Mouse (Mus musculus): ENCODE measurements around the gene Atp6v0a1. TPM values are rescaled to one million over a fixed set of nuclear protein-coding genes. Genes with fewer than 3 reads are reported as not detected.

Gene Atp6v0a1
- total and polyA plus RNA-seq, 3 experiments, result 14.1 to 63.4 (median 36.1) TPM

GRCm38 (mm10) chr11:100981236-100981635 lies 28.0 kb upstream of the Atp6v0a1 start:
- no peak overlapping the region for H3K27ac ChIP-seq (ENCODE audit: insufficient read depth, low read depth)
- no peak overlapping the region for H3K4me2 ChIP-seq (ENCODE audit: insufficient read depth, low read depth, poor library complexity, severe bottlenecking)
- H3K79me2 ChIP-seq (replicated peaks; ENCODE audit: control insufficient read depth, extremely low read depth, insufficient read depth, poor library complexity, severe bottlenecking), result no peaks in the 10 kb centered on the region
- H3K9ac ChIP-seq (ENCODE audit: insufficient read depth, low read depth), result no peak overlapping the region
- no peak overlapping the region for H3K4me3 ChIP-seq (replicated peaks in 1 of 3; ENCODE audit: low read depth in 2 of 3, low read length in 2 of 3, poor library complexity in 1 of 3)
- H3K9me3 ChIP-seq (replicated peaks; ENCODE audit: low read length), result peaks cover 4% of the 10 kb centered on the region
- dilution Hi-C loops (cut with MboI; ENCODE audit: extremely low pct_ligation_motif_present, extremely low pct_unique_long_range_greater_than_20kb, low sequenced_read_pairs), result no loop called here
- H3K27me3 ChIP-seq (replicated peaks), result peaks cover 3% of the 10 kb centered on the region
- in situ Hi-C loops (cut with MboI; ENCODE audit: low pct_ligation_motif_present, low pct_unique_long_range_greater_than_20kb, low sequenced_read_pairs), result loop anchor here (5.0 kb wide), 2 partner anchors 36 to 76 kb away; no protein-coding TSS in a partner anchor
- no peak for DNase-seq (ENCODE audit: extremely low read depth)
- H3K36me3 ChIP-seq (replicated peaks in 1 of 2; ENCODE audit: control insufficient read depth in 1 of 2, insufficient read depth in 1 of 2, low read length in 1 of 2), result no peaks in the 10 kb centered on the region
- peaks cover 0 to 9% of the 10 kb centered on the region in 2 experiments; a peak in 3 of 4 replicates for H3K4me1 ChIP-seq (ENCODE audit: control insufficient read depth in 1 of 2, insufficient read depth in 2 of 2)
- no peak for TF ChIP-seq PAX5 (IDR thresholded peaks at IDR 0.05; ENCODE audit: low read length)
- TF ChIP-seq USF1 (IDR thresholded peaks at IDR 0.05; ENCODE audit: low read depth, low read length), result no peak
- no peak for TF ChIP-seq SMC3 (IDR thresholded peaks at IDR 0.05; ENCODE audit: low read depth, low read length)
- TF ChIP-seq TBP (conservative IDR thresholded peaks at IDR 0.05; ENCODE audit: low read depth, low read length), result no peak
- no peak for TF ChIP-seq GABPA (IDR thresholded peaks at IDR 0.05; ENCODE audit: insufficient replicate concordance, low read depth, low read length)
- no peak for TF ChIP-seq ZMIZ1 (IDR thresholded peaks at IDR 0.05; ENCODE audit: low read depth, low read length)

GRCm38 (mm10) chr11:100982087-100982486 lies 27.2 kb upstream of the Atp6v0a1 start:
- Histone ChIP-seq H3K79me2 (replicated peaks; ENCODE audit: control insufficient read depth, extremely low read depth, insufficient read depth, poor library complexity, severe bottlenecking) (no peaks in the 10 kb centered on the region), H3K36me3 (replicated peaks in 1 of 2; ENCODE audit: control insufficient read depth in 1 of 2, insufficient read depth in 1 of 2, low read length in 1 of 2) (no peaks in the 10 kb centered on the region), H3K27me3 (replicated peaks) (peaks cover 3% of the 10 kb centered on the region), H3K27ac (ENCODE audit: insufficient read depth, low read depth) (no peak overlapping the region), H3K4me1 (ENCODE audit: control insufficient read depth in 1 of 2, insufficient read depth in 2 of 2) (peaks cover 0 to 9% of the 10 kb centered on the region in 2 experiments; a peak in 3 of 4 replicates), H3K4me3 (replicated peaks in 1 of 3; ENCODE audit: low read depth in 2 of 3, low read length in 2 of 3, poor library complexity in 1 of 3) (no peak overlapping the region), H3K9ac (ENCODE audit: insufficient read depth, low read depth) (no peak overlapping the region), H3K4me2 (ENCODE audit: insufficient read depth, low read depth, poor library complexity, severe bottlenecking) (peak overlapping the region; percentile 32; the same call in 1 of the 2 replicates), H3K9me3 (replicated peaks; ENCODE audit: low read length) (peaks cover 4% of the 10 kb centered on the region)
- in situ Hi-C loops (cut with MboI; ENCODE audit: low pct_ligation_motif_present, low pct_unique_long_range_greater_than_20kb, low sequenced_read_pairs) (loop anchor here (5.0 kb wide), 2 partner anchors 35 to 75 kb away; no protein-coding TSS in a partner anchor), dilution Hi-C loops (cut with MboI; ENCODE audit: extremely low pct_ligation_motif_present, extremely low pct_unique_long_range_greater_than_20kb, low sequenced_read_pairs) (no loop called here)
- TF ChIP-seq TBP (conservative IDR thresholded peaks at IDR 0.05; ENCODE audit: low read depth, low read length) (no peak), ZKSCAN1 (IDR thresholded peaks at IDR 0.05; ENCODE audit: borderline replicate concordance, low read depth, low read length) (no peak), BHLHE40 (IDR thresholded peaks at IDR 0.05; ENCODE audit: low read depth, low read length) (no peak), POLR2AphosphoS2 (IDR thresholded peaks at IDR 0.05; ENCODE audit: low read depth, low read length) (no peak), RAD21 (IDR thresholded peaks at IDR 0.05; ENCODE audit: low read depth, low read length) (peak; percentile 54), RCOR1 (conservative IDR thresholded peaks at IDR 0.05; ENCODE audit: low read depth, low read length) (no peak), CTCF (conservative IDR thresholded peaks at IDR 0.05 in 1 of 2, IDR thresholded peaks at IDR 0.05 in 1 of 2; ENCODE audit: low read depth in 2 of 2, low read length in 2 of 2) (peak in 1 of 2 experiments; percentile 61; a peak in 2 of 4 replicates), ZNF384 (IDR thresholded peaks at IDR 0.05; ENCODE audit: low read depth, low read length) (peak; percentile 95), E2F4 (IDR thresholded peaks at IDR 0.05; ENCODE audit: insufficient replicate concordance, low read depth, low read length) (no peak), SMC3 (IDR thresholded peaks at IDR 0.05; ENCODE audit: low read depth, low read length) (peak; percentile 28), MAFK (IDR thresholded peaks at IDR 0.05; ENCODE audit: insufficient replicate concordance, low read length) (no peak), IRF4 (IDR thresholded peaks at IDR 0.05; ENCODE audit: low read depth, low read length) (no peak), MXI1 (IDR thresholded peaks at IDR 0.05; ENCODE audit: low read depth, low read length) (no peak), KAT2A (IDR thresholded peaks at IDR 0.05; ENCODE audit: insufficient replicate concordance, low read length) (no peak)
- no peak for DNase-seq (ENCODE audit: extremely low read depth)

All from CH12.LX (cell line).